Mouse (Mus musculus): ENCODE data around the gene Gm14444. TPM values are rescaled to one million over a fixed set of nuclear protein-coding genes. Genes with fewer than 3 reads are reported as not detected.

Gm14444 gene
- not detected for total RNA-seq (2023)

DNA sequence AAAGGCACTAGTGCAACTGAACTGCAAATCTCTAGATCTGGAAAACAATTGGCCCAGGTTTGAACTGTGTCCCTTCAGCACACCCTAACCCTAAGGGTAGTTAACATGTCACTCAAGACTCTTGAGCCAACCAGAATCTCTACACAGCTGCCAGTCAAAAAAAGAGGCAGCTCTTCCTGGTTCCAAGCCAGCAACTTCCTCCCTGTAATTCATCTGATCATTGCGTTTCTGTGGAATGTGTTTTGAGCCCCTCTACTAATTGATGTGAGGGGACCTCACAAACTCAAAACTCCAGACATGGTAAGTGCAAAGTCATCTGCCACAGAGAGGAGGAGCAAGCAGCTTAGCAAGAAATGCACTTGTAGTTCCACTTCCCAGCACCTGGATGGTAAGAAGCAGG lies at the start of gene Gm14444:
TSS of gene Gm14444 (plus strand) at position 220 of the 400 bp plus-strand sequence.

DNA sequence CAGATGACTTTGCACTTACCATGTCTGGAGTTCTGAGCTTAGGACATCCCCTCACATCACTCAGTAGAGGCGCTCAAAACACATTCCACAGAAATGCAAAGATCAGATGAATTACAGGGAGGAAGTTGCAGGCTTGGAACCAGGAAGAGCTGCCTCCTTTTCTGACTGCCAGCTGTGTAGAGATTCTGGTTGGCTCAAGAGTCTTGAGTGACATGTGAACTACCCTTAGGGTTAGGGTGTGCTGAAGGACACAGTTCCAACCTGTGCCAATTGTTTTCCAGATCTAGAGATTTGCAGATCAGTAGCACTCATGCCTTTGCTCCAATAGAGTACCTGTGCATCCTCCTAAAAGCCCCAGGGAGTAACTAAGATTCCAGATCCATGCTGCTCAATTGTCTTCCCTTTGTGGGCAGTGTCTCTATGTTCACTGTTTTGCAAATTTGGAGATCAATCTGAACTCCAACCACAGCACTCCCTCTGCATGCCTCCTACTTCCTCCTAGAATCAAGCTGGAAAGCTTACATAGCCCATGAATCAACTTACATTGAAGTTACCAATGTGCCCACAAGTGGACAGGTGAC lies 57.7 kb downstream of the Gm14444 start, which contains the start of gene Gm14393:
TSS of gene Gm14393 (minus strand) at position 101 of the 581 bp plus-strand sequence.

Other genes with a start within 250 kb of the Gm14444 start
- gene Edn3, start 249.6 kb upstream of the Gm14444 start, total RNA-seq (2023) = not detected
- not detected for gene Gm14393, start 57.5 kb downstream of the Gm14444 start, total RNA-seq (2023)
- gene Gm14399, start 131.8 kb downstream of the Gm14444 start, total RNA-seq (2023) = 1 to 10 TPM in 1 of 2 experiments, under 1 TPM in 1; 0.26 to 1.2 TPM
- not detected for gene Gm14443, start 165.6 kb downstream of the Gm14444 start, total RNA-seq (2023)
- 1 to 10 TPM; 6.4 to 8.3 TPM for gene Gm14391, start 196.7 kb downstream of the Gm14444 start, total RNA-seq (2023)

Data from neutrophil, adult 59 days (primary cell).